Mouse (Mus musculus): ENCODE data around the gene Aaas. TPM values are rescaled to one million over a fixed set of nuclear protein-coding genes. Genes with fewer than 3 reads are reported as not detected.

Gene Aaas
- polyA plus RNA-seq, 1 experiment = 29.7 TPM

GRCm38 (mm10) chr15:102386640-102387039, 36.1 kb upstream of the Aaas start:
- H3K4me3 ChIP-seq (replicated peaks; ENCODE audit: insufficient read depth, low read depth, low read length) = no peak overlapping the region
- DNase-seq = no peak
- 53% methylated on average over 9 of the region's 9 CpGs for WGBS
- H3K27me3 ChIP-seq (ENCODE audit: control insufficient read depth, insufficient read depth, low read length) = no peaks in the 10 kb centered on the region
- no peak for TF ChIP-seq POLR2A (IDR thresholded peaks at IDR 0.05; ENCODE audit: borderline replicate concordance, insufficient read depth, low read length)
- TF ChIP-seq CTCF (IDR thresholded peaks at IDR 0.05; ENCODE audit: borderline replicate concordance, insufficient read depth, low read depth, low read length) = no peak
- no peaks in the 10 kb centered on the region for H3K4me1 ChIP-seq (ENCODE audit: control insufficient read depth, insufficient read depth, low read length)
- no peak overlapping the region for H3K27ac ChIP-seq (ENCODE audit: insufficient read depth, low read length)

DNA sequence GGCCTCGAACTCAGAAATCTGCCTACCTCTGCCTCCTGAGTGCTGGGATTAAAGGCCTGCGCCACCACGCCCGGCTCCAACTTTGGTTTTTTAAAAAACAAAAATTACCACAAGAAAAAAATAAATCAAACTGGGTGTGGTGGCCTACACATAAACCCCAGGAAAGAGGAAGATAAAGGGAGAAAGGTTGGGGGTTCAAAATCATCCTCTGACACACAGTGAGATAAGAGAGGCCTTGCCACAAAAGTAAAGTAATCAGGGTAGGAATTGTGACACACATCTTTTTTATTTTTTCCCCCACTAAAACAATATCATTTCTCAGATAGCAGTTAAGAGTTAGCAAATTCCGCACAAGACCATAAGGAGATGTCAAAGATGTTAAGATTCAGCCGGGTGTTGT, 33.1 kb upstream of the Aaas start:
- Histone ChIP-seq H3K4me3 (replicated peaks; ENCODE audit: insufficient read depth, low read depth, low read length) (no peak overlapping the region), H3K27me3 (ENCODE audit: control insufficient read depth, insufficient read depth, low read length) (no peaks in the 10 kb centered on the region), H3K27ac (ENCODE audit: insufficient read depth, low read length) (no peak overlapping the region), H3K4me1 (ENCODE audit: control insufficient read depth, insufficient read depth, low read length) (no peaks in the 10 kb centered on the region)
- 96% methylated on average over 6 of the region's 6 CpGs for WGBS
- DNase-seq = no peak
- no peak for TF ChIP-seq POLR2A (IDR thresholded peaks at IDR 0.05; ENCODE audit: borderline replicate concordance, insufficient read depth, low read length)
- no peak for TF ChIP-seq CTCF (IDR thresholded peaks at IDR 0.05; ENCODE audit: borderline replicate concordance, insufficient read depth, low read depth, low read length)

DNA sequence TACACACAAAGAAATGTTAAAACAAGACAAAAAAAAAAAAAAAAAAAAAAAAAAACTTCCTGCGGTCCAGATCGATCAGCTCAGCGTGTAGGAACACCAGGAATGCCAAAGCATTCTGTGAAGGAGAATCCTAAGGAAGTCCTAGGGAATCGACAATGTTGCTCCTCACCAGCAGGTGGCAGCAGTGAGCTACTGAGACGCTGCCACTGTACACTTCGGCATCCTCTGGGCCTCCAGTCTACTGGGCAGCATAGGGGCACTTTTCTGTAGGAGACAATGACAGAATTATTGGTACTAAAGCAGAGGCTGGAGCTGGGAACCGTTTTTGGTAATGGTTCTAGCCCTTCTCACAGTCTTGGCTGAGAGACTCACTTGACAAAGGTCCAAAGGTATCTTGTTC, 31.0 kb upstream of the Aaas start:
- H3K4me3 ChIP-seq (replicated peaks; ENCODE audit: insufficient read depth, low read depth, low read length) = no peak overlapping the region
- TF ChIP-seq CTCF (IDR thresholded peaks at IDR 0.05; ENCODE audit: borderline replicate concordance, insufficient read depth, low read depth, low read length) (peak; percentile 98), POLR2A (IDR thresholded peaks at IDR 0.05; ENCODE audit: borderline replicate concordance, insufficient read depth, low read length) (no peak)

DNA sequence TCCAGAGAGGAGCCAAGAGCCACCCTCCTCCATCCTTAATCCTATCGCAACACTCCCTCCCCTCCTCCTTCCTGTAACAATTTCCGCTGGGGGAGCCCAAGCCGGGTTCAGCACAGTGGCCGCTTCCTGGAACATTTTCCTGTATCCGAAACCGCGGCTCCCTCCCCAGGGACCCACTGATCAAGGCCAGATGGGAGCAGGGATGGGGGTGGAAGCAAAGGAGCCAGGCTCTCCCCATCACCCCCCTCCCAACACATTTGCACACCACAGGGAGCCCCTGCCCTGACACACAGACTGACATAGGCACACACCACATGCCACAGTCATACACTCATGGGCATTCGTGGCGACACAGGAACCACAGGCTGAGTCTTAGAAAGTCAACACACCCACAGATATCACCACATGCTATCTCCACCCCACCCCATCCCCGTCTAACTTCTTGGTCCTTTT, 27.3 kb upstream of the Aaas start:
- TF ChIP-seq CTCF (IDR thresholded peaks at IDR 0.05; ENCODE audit: borderline replicate concordance, insufficient read depth, low read depth, low read length) = no peak
- no peak for TF ChIP-seq POLR2A (IDR thresholded peaks at IDR 0.05; ENCODE audit: borderline replicate concordance, insufficient read depth, low read length)
- H3K27me3 ChIP-seq (ENCODE audit: control insufficient read depth, insufficient read depth, low read length) = no peaks in the 10 kb centered on the region
- H3K4me1 ChIP-seq (ENCODE audit: control insufficient read depth, insufficient read depth, low read length) = peaks cover 9% of the 10 kb centered on the region; the same call in 1 of the 2 replicates
- no peak for DNase-seq
- WGBS = 20% methylated on average over 10 of the region's 10 CpGs
- no peak overlapping the region for H3K27ac ChIP-seq (ENCODE audit: insufficient read depth, low read length)
- H3K4me3 ChIP-seq (replicated peaks; ENCODE audit: insufficient read depth, low read depth, low read length) = no peak overlapping the region

More for the DNA sequence above, 31.0 kb upstream of the Aaas start:
- 2% methylated on average over 7 of the region's 7 CpGs for WGBS
- Histone ChIP-seq H3K4me1 (ENCODE audit: control insufficient read depth, insufficient read depth, low read length) (peaks cover 9% of the 10 kb centered on the region; the same call in 1 of the 2 replicates), H3K27ac (ENCODE audit: insufficient read depth, low read length) (no peak overlapping the region), H3K27me3 (ENCODE audit: control insufficient read depth, insufficient read depth, low read length) (no peaks in the 10 kb centered on the region)
- DNase-seq = peak; percentile 77 to 84

GRCm38 (mm10) chr15:102377163-102377543, 26.6 kb upstream of the Aaas start:
- TF ChIP-seq CTCF (IDR thresholded peaks at IDR 0.05; ENCODE audit: borderline replicate concordance, insufficient read depth, low read depth, low read length) (peak; percentile 30; the same call in 1 of the 2 replicates), POLR2A (IDR thresholded peaks at IDR 0.05; ENCODE audit: borderline replicate concordance, insufficient read depth, low read length) (no peak)
- Histone ChIP-seq H3K4me1 (ENCODE audit: control insufficient read depth, insufficient read depth, low read length) (peaks cover 9% of the 10 kb centered on the region; the same call in 1 of the 2 replicates), H3K4me3 (replicated peaks; ENCODE audit: insufficient read depth, low read depth, low read length) (peak overlapping the region; percentile 52), H3K27me3 (ENCODE audit: control insufficient read depth, insufficient read depth, low read length) (no peaks in the 10 kb centered on the region), H3K27ac (ENCODE audit: insufficient read depth, low read length) (peak overlapping the region; percentile 50; the same call in 1 of the 2 replicates)
- 2% methylated on average over 7 of the region's 7 CpGs for WGBS
- DNase-seq = peak; percentile 40 to 52

DNA sequence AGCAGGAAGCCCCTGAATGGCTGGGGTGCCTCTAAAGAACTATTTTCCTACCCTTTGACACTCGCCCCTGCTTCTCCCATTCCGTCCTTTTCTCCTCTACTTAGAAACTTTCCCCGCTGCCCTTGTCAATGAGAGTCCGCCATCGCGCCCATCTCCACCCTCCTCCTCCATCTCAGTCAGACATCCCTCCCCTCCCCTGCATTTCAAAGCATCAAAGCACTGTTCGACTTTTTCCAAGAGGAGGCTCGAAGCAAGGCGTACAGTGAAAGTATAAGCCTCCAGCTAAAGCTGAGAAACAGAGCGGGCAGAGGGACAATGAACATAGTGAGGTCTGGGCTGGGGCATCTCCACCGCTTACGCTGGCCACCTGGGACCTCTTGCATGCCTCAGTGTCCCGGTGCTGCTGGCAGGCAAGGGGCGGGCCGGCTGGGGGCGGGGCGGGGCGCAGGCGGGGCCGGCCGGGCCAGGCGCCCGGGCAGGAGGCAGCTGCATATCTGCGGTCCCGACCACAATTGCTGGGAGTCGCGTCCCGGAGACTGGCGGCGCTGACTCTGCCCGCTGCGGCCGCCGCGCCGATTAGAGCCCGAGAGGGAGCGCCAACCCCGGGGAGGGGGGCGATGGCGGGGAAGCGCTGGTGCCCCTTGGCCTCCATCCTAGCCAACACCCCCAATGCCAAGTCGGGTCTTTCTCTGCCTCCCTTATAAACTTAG, 26.0 kb upstream of the Aaas start:
- 3% methylated on average over 43 of the region's 43 CpGs for WGBS
- H3K4me3 ChIP-seq (replicated peaks; ENCODE audit: insufficient read depth, low read depth, low read length) = peak overlapping the region; percentile 52
- peak; percentile 20 to 37 for DNase-seq

GRCm38 (mm10) chr15:102370727-102371126, 20.2 kb upstream of the Aaas start:
- TF ChIP-seq CTCF (IDR thresholded peaks at IDR 0.05; ENCODE audit: borderline replicate concordance, insufficient read depth, low read depth, low read length) = no peak
- no peak for TF ChIP-seq POLR2A (IDR thresholded peaks at IDR 0.05; ENCODE audit: borderline replicate concordance, insufficient read depth, low read length)
- Histone ChIP-seq H3K27ac (ENCODE audit: insufficient read depth, low read length) (no peak overlapping the region), H3K27me3 (ENCODE audit: control insufficient read depth, insufficient read depth, low read length) (no peaks in the 10 kb centered on the region; the same call in 1 of the 2 replicates), H3K4me1 (ENCODE audit: control insufficient read depth, insufficient read depth, low read length) (no peaks in the 10 kb centered on the region), H3K4me3 (replicated peaks; ENCODE audit: insufficient read depth, low read depth, low read length) (no peak overlapping the region)
- DNase-seq = no peak
- 21% methylated on average over 10 of the region's 10 CpGs for WGBS

More for the DNA sequence above, 26.0 kb upstream of the Aaas start:
- TF ChIP-seq POLR2A (IDR thresholded peaks at IDR 0.05; ENCODE audit: borderline replicate concordance, insufficient read depth, low read length) (no peak), CTCF (IDR thresholded peaks at IDR 0.05; ENCODE audit: borderline replicate concordance, insufficient read depth, low read depth, low read length) (no peak)
- Histone ChIP-seq H3K27me3 (ENCODE audit: control insufficient read depth, insufficient read depth, low read length) (no peaks in the 10 kb centered on the region), H3K4me1 (ENCODE audit: control insufficient read depth, insufficient read depth, low read length) (peaks cover 9% of the 10 kb centered on the region; the same call in 1 of the 2 replicates), H3K27ac (ENCODE audit: insufficient read depth, low read length) (peak overlapping the region; percentile 50; the same call in 1 of the 2 replicates)

GRCm38 (mm10) chr15:102369972-102370371, 19.4 kb upstream of the Aaas start:
- no peak for TF ChIP-seq CTCF (IDR thresholded peaks at IDR 0.05; ENCODE audit: borderline replicate concordance, insufficient read depth, low read depth, low read length)
- TF ChIP-seq POLR2A (IDR thresholded peaks at IDR 0.05; ENCODE audit: borderline replicate concordance, insufficient read depth, low read length) = no peak
- WGBS = 9% methylated on average over 13 of the region's 13 CpGs
- Histone ChIP-seq H3K4me3 (replicated peaks; ENCODE audit: insufficient read depth, low read depth, low read length) (no peak overlapping the region), H3K27ac (ENCODE audit: insufficient read depth, low read length) (no peak overlapping the region), H3K4me1 (ENCODE audit: control insufficient read depth, insufficient read depth, low read length) (no peaks in the 10 kb centered on the region), H3K27me3 (ENCODE audit: control insufficient read depth, insufficient read depth, low read length) (no peaks in the 10 kb centered on the region; the same call in 1 of the 2 replicates)
- no peak for DNase-seq

Measured in cerebellum, adult 2 months (tissue).